Mouse (Mus musculus) lung, adult 2 months (tissue): ENCODE measurements around the gene Camta1.

Experiments used
- CTCF ChIP-seq: fragments of 200-500 bp; IDR thresholded peaks from 2 replicates; pipeline ENCODE4 v1.5.1; 2011; ENCODE audit warnings: mild to moderate bottlenecking, low read length, control low read depth; ENCODE audit not compliant: insufficient read depth
- POLR2A ChIP-seq: fragments of 200-500 bp; IDR thresholded peaks from 2 replicates; pipeline ENCODE4 v1.6.1; 2011; ENCODE audit warnings: low read depth, mild to moderate bottlenecking, control low read depth, low read length, borderline replicate concordance; ENCODE audit errors: extremely low read depth

GRCm38 (mm10) chr4:151904098-151904497, 42.4 kb upstream of the Camta1 start:
- no peak for TF ChIP-seq CTCF
- TF ChIP-seq POLR2A, result no peak
